Mouse (Mus musculus): ENCODE results near the gene Nomo1.

Nomo1 gene

DNA sequence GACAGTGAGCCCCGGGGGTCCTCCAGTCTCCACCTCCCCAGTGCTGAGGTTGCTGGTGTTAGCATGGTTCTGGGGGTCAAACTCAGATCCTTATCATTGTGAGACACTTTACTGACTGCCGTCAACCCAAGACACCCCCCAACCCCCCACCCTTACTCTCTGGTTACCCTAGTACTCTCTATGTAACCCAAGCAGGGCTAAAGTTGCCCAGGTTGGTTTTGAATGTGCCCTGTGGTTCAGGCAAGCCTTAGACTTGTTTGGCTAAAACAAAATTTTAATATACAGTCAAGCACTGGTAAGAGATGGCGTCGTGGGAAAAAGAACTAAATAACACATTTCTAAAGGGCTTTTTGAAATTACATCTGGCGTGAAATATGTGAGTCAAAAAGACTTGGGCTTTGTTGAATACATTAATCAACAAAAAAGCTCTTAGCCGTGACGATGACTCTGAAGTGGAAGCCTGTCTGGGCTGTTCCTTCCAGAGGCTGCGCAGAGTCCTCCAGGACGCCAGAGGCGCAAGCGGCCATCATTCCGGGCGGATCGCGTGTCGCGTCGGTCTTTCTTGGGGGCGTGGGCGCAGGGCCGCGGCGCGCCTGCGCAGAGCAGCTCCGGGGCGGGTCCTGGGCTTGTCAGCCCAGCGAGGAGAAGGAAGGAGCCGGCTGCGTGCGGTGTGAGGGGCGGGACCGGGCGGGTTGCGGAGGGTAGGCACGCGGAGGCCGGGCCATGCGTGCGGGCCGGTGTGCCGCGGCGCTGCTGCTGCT is at the start of gene Nomo1:
Gene Nomo1 (plus strand): TSS at position 590 of the 761 bp plus-strand sequence.
- DNase-seq (ENCODE audit: low spot score in 2 of 2): peak; percentile 94 to 95

DNA sequence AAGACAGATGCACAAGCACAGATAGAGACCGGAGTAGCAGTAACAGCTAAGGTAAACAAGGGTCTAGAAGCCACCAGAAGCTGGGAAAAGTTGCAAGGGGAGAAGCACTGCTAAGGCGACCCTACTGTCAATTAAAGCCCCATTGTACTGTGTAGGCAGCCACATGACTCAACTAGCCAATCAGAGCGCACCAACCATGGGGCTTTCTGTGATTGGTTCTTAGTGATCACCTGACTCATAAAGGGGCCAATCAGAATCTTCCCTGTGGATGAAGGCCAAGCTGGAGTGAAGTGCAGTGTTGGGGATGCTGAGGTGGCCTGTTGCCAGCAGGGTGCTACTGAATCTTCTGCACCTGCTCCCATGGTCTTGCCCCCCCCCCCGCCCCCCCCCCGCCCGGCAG is 46.6 kb upstream of the Nomo1 start:
- no peak for DNase-seq (ENCODE audit: low spot score in 2 of 2)

DNA sequence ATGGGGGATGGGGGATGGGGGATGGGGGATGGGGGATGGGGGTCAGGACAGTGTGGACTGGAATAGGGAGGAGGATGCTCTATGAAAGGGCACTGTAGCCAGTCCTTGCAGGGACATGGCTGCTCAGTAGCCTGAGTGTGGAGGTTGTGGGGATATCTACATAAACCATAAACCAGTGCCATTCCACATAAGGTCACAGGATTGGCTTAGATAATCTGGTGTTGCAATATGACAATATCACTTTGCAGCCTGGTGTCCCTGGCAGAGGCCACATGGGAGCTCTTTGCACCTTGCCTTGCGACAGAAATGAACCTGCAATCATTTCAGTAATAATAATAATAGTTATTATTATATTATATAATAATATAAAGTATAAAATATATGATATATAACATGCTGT is 45.2 kb upstream of the Nomo1 start:
- DNase-seq (ENCODE audit: low spot score in 2 of 2): no peak

DNA sequence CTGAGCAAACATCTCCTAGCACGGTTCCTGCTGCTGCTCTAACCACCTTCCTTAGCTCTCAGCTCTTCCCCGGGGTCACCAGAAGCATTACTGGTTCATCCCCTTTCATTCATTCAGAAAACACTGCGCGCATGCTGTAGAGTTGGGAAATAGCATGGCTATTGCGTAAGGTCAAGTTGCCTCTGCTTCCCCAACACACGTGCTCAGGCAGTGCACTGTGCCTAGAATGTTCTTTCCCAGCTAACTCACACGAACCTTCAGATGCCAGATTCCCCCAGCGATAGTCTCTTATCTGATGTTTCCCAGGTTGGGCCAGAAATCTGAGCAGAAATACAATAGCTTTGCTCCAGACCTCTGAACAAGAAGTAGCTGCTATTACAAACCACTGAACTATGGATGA is 41.0 kb upstream of the Nomo1 start:
- no peak for DNase-seq (ENCODE audit: low spot score in 2 of 2)

DNA sequence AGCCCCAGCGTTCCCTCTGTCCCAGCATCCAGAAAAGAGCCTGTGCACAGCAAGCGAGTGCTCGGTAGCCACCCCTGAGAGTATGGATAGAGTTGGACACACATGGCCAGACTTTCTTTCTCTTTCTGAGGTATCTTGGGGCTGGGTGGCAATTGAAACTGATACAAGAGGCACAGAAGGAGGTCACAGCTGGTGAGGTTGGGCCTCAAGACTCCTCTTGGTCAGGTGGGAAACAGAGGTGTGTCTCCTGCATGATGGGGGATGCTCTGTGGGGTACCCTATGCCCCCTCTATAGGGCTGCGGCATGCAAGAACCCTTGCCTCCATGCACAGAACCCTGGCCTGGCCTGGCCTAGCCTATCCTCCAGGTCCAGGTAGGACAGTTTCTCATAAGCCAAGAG is 32.9 kb upstream of the Nomo1 start:
- DNase-seq (ENCODE audit: low spot score in 2 of 2): no peak

DNA sequence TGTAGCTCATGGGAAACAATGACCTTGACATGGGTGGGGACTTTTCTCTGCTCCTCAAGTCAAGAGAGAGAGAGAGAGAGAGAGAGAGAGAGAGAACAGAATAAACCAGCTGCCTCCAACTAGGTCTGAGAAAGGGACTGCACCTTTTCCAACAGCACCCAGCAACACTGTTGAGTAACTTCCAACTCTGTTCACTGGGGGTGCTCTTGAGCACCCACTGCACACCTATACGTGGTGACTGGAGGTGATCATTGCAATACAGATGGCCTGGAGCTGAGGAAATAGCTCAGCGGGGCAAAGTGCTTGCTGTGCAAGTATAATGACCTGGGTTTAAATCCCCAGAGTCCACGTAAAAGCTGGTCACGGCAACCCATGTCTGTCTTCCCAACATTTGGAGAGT is 30.8 kb upstream of the Nomo1 start:
- no peak for DNase-seq (ENCODE audit: low spot score in 2 of 2)

DNA sequence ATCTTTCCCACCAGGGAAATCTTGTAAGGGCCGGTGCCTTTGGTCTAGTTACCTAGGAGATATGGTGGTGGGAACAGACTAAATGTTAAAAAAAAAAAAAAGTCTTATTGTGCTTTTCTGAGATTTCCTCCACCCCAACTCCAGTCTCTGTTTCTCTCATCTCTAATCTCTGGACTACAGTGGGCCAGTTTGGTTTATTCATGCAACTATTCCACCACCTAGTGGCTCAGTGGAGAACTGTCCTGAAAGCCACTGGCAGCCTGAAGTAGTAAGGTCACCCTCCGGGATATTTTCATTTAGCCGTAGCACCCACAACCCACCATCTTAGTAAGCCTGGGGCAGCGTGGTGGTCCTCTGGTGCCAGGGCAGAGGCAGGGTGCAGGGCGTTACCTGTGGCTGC is 23.9 kb upstream of the Nomo1 start:
- peak in 1 of 2 experiments; percentile 29 for DNase-seq (ENCODE audit: low spot score in 2 of 2)

DNA sequence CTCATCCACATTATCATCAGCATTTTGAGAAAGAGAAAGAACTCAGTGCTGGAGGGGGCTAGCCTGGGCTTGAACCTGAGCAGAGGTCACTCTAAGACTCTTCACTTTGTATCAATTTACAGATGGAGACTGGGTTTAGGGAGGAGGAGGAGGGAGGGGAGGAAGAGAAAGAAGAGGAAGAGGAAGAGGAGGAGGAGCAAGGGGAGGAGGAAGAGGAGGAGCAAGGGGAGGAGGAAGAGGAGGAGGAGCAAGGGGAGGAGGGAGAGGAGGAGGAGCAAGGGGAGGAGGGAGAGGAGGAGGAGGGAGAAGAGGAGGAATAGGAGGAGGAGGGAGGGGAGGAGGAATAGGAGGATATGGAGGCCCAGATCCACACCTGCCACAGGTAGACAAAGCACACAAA is 21.4 kb upstream of the Nomo1 start:
- no peak for DNase-seq (ENCODE audit: low spot score in 2 of 2)

DNA sequence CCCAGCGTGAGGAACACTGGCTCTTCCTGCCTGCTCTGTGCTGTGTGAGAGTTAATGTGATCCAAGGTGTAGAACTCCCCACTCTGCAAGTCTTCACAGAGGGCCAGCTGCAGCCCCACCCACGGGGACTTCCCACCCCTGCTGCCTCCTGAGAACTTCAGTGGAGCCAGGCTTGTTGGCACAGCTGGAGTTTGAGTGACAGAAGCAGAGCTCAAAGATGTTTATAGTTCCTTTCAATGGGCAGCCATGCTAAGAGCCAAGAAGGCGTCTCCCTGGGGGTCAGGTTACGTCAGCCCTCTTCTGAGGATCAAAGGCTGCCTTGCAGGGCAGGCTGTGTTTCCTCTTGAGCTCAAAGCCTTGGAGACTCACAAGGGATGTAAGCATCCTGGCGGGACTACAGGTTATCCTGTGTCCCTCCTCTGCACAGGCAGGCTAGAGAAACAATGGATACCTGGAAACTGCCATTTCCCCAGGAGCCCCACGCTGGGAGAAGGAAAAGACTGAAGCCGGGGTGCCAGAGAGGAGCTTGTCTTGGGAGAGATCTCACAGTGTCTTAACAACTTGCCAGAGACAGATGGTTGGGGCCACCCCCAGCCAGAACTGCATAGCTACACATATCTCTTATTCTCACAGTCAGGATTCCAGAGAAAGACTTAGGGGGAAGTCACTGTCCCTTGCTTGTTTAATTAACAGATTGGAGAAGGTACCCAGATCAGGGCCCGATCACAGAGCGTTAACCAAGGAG is 20.1 kb upstream of the Nomo1 start:
- DNase-seq (ENCODE audit: low spot score in 2 of 2): no peak

DNA sequence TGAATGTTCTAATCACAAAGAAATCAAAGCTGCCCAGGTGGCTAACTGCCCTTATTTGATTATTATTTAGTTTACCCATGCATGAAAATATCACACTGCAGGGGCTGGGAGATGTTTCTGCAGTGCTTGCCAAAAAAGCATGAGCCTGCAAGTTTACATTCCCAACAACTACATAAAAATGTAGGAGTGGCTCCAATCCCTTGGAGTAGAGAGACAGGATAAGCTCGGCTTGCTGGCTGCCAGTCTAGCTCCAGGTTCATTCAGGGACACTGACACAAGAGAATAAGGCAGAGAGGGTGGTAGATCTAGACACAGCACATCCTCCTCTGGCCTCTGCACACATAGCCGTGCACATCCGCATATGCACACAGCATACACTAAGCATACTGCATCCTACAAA is 13.9 kb upstream of the Nomo1 start:
- DNase-seq (ENCODE audit: low spot score in 2 of 2): no peak

DNA sequence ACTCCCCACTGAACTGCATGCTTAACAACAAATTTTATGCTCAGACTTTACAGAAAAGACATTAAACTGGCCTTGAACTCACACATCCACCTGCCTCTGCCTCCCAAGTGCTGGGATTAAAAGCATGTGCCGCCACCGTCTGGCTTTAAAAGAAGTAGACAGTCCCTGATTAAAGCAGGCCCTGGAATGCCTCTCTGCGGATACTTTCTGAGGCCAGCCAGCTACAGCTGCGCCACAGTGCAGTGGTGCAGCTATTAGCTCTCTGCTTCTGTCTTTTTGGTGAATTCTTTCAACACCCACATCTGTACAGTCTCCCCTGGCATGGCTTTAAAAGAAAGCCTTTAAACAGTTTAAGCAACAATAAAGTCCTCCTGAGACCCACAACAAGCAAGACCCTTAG is 11.5 kb upstream of the Nomo1 start:
- DNase-seq (ENCODE audit: low spot score in 2 of 2): no peak

DNA sequence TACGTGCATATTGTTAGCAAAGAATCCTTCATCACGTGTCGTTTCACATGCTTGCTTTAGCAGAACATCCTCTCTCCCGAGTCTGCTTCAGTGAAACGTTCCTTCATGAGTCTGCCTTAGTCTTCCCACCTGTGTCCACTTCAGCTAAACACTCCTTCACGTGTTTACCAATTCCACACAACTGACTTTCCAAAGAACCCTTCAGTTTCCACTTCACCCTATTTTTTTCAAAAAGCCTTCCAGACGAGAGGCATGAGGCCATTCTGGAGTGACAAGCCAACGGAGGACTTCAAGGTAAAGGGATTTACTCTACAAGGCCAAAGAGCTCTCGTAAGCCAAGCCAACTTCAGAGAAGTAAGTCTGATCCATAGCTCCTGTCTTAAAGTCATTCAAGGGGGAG is 8.1 kb upstream of the Nomo1 start:
- DNase-seq (ENCODE audit: low spot score in 2 of 2): no peak

DNA sequence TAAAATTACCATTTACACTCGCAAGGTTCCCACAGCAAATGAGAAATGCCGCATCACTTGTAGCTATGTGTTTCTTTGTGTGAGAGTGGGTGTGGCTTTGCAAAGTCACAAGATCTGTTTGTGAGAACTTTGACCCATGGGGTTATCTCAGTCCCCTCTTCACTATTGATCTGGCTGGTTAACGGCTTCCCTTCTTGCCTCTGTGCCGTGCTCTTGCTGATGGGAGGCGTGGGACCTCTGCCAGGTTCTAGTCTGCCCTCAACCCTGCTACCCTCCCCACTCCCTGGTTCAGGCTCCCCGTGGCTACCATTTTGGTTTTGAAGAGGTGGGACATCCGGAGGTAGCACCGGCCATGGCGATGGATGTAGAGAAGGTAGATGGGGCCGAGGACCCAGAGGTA is 4.8 kb upstream of the Nomo1 start:
- no peak for DNase-seq (ENCODE audit: low spot score in 2 of 2)

DNA sequence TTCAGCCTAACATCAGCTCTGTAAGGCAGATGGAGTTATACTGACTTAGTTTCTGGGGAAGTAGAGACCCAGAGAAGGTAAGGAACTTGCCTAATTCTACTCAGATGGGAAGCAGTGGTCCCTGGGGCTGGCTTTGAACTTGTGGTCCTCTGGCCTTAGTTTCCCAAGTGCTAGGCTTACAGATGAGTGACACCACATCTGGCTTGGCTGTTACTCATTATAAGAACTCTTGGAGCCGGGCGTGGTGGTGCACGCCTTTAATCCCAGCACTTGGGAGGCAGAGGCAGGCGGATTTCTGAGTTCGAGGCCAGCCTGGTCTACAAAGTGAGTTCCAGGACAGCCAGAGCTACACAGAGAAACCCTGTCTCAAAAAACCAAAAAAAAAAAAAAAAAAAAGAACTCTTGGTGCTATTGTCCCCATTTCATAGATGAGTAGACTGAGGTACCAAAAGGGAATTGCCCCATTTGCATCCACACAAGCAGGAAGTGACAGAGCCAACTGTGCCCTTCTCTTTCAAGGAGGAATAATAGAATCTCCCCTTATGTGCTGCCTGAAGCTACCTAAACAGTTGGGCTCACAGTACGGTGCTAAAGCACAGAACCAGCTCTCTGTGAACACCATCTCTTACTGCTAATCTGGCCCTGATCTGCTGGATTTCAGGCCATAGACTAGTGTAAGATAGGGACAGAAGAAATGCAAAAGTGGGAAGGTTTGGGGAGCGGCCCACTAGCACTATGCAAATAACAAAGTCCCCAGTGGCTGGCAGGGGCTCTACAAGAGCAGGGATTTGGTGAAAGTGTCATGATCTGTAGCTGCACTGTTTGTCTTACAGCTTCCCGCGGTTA is 4.0 kb upstream of the Nomo1 start:
- no peak for DNase-seq (ENCODE audit: low spot score in 2 of 2)

DNA sequence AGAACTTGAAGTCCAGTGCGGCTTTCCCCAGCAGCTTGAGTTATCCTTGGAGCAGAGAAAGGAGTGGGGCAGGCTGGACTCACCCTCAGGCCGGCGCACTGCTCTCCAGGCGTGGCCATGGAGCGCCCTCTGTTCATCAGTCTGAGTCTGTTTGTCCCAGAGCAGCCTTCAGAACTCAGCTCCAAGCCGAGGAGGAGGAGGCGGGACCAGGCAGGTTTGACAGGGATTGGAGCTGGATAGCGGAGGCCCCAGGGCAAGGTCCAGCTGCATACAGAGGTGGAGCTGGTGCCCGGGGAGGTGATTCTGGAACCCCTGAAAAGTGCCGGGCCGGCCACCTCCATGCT is 3.4 kb upstream of the Nomo1 start, which contains the start of gene Abcc6:
Gene Abcc6 (minus strand): TSS at position 158 of the 344 bp plus-strand sequence.
- no peak for DNase-seq (ENCODE audit: low spot score in 2 of 2)

DNA sequence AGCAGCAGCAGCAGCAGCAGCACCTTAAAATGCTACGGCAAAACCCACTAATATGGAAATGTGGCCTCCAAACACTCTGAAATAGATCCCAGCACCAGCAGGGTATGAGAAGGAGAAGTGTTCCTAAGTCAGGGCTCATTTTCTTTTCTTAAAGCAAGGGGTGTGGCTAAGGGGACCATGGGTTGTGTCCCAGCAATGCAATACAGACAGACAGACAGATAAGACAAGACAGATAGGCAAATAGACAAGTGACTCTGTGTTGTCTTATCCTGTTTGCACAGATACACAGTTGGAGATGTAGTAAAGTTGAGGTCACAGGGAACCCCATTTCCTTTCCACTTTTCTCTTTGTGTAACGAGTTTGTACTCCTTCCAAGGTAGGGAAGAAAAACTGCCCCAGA is 2.4 kb upstream of the Nomo1 start:
- DNase-seq (ENCODE audit: low spot score in 2 of 2): no peak

DNA sequence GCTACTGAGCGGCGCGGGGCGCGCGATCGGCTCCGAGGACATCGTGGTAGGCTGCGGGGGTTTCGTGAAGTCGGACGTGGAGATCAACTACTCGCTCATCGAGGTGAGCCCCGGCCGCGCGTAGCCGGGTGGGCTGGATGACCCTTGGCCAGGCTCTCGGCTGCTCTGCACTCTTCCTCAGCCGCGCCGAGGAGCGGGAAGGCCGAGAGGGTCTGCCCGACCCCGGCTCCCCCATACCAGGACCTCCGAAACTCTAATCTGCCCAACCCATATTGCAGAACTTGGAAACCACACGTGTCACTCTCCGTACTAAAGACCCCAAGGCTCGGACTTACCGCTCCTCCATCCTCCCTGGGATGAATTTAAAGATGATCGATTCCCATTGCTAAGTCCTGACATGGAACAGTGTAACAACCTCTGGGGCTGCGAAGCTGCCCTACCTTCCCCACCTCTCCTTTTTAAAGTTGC is 406 bp downstream of the Nomo1 start:
- no peak for DNase-seq (ENCODE audit: low spot score in 2 of 2)

DNA sequence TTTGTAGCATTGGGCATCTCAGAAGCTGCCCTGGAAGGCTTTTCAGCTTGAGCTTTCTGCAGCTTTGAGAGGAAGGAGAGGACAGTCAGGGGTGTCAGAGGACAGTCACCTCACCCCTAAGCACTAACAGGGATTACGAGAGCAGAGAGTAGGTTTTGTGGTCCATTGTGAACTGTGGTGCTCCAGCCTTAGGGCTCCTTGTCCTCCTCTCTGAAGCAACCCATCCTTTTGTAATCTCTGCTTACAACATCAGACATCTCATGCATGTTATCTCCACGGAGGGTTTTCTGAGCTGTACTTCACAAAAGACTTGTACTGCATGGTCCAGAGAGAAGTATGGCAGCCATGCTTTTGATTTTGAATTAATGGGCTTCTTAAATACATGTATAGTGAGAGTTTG is 1.5 kb downstream of the Nomo1 start:
- no peak for DNase-seq (ENCODE audit: low spot score in 2 of 2)

DNA sequence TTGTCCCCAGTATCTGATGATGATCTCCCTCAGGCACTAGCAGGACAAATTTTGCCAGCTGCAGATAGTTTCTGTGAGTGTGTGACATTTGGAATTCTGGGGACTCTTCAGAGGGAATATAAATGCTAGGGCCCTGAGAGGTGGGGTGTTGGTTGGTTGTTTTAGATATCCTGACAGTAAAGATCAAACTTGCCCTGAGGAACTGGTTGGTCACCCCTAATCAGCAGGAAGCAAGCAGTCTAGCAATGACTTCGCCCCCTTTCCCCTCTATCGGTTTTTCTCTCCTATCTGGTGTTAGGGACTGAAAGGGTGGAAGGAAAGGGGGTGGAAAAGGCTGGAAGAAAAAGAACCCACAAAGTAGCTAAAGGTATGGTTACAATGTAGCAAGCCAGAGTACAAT is 2.0 kb downstream of the Nomo1 start:
- no peak for DNase-seq (ENCODE audit: low spot score in 2 of 2)

DNA sequence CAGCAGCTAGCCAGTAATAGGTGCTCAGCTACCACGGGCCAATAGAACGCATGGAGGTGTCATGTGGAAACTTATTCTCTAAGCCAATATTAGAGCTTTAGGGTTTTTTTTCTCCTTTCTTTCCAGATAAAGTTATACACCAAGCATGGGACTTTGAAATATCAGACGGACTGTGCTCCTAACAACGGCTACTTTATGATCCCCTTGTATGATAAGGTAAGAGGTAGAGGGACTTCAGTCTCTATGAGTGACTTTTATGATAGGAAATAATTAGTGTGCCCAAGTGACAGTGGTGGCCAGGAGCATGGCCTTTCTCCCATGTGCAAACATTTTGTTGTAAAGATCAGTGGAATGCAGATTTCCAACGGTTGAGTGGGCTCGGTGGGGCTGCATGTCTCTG is 3.9 kb downstream of the Nomo1 start:
- no peak for DNase-seq (ENCODE audit: low spot score in 2 of 2)

DNA sequence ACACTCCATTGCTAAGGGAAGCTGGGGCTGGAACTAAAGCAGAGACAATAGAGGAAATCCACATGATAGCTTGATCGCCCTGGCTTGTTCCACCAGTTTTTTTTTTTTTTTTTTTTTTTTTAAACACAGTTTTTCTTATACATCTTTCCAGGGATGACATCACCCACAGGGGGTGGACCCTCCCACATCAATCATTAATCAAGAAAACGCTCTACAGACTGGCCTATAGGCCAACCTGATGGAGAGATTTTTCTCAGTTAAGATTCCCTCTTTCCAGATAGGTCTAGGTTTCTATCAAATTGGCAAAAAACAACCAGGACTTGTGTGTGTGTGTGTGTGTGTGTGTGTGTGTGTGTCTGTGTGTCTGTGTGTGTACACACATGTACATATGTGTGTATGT is 6.4 kb downstream of the Nomo1 start:
- no peak for DNase-seq (ENCODE audit: low spot score in 2 of 2)

DNA sequence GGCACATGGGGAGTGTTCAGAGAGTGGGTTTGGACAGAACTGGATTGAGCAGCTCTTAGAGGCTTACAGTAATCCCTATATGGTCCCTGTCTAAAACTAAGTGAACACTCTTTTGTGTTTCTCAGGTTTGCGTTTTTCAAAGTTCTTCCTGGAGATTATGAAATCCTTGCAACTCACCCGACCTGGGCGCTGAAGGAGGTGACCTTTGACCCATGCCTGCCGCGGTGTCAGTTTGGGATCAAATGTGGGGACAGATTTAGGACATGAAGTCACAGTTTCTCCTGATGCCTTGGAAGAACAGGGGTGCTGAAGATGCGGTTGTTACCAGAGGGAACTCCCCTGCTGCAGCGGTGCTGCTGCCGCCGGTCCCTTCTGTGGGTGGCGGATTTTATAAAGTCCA is 10.6 kb downstream of the Nomo1 start:
- no peak for DNase-seq (ENCODE audit: low spot score in 2 of 2)

DNA sequence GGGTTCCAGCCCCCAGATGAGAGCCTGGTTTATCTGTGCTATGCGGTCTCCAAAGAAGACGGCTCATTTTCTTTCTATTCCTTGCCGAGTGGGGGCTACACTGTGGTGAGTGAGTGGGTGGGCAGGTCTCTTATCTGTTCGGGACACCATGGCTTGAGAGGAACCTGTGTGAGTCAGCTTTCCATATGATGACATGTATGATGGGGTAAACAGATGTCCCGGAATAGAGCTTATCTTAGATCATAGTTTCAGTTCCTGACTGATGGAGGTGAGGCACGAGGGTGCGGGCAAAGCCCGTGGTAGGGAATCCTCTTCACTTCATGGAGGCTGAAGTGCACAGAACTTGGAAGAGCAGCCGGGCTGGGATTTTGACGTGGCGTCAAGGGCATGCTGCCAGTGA is 12.4 kb downstream of the Nomo1 start:
- DNase-seq (ENCODE audit: low spot score in 2 of 2): no peak
